Mouse (Mus musculus) megakaryocyte, embryonic 14.5 days (primary cell): ENCODE results near the gene D630003M21Rik.

Experiments
- FLI1 ChIP-seq: IDR thresholded peaks from 2 replicates; pipeline ENCODE4 v1.6.1; 2012; ENCODE audit warnings: low read length, inconsistent platforms, mixed read lengths
- GATA1 ChIP-seq: IDR thresholded peaks from 3 replicates; pipeline ENCODE4 v1.6.1; 2012; ENCODE audit warnings: mixed read lengths, low read length, inconsistent platforms, borderline replicate concordance

DNA sequence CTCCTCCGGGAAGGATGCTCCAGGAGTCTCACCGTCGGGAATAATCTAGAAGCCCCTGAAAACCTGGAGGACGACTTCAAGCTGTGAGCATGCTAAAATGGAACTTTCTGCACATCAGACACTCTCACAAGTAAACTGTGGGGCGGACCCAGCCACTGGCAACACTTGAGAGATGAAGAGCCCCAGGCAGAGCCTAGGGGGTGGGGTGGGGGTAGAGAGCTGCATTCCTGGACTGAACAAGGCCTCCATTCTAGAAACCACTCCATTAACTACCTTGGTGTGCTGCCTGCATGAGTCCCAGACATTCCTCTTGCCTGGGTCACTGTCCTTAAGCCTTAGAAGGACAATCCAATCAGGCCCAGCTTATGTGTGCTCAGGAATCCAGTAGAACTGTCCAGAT, 2.0 kb upstream of the D630003M21Rik start:
- no peak for TF ChIP-seq GATA1
- no peak for TF ChIP-seq FLI1
